Mouse (Mus musculus): ENCODE measurements around the gene Paics.
"Not testable (repeated sequence)": the region's sequence is repeated elsewhere in the genome, so short reads cannot be mapped to it uniquely, and the experiment has no call there.

Paics gene

DNA sequence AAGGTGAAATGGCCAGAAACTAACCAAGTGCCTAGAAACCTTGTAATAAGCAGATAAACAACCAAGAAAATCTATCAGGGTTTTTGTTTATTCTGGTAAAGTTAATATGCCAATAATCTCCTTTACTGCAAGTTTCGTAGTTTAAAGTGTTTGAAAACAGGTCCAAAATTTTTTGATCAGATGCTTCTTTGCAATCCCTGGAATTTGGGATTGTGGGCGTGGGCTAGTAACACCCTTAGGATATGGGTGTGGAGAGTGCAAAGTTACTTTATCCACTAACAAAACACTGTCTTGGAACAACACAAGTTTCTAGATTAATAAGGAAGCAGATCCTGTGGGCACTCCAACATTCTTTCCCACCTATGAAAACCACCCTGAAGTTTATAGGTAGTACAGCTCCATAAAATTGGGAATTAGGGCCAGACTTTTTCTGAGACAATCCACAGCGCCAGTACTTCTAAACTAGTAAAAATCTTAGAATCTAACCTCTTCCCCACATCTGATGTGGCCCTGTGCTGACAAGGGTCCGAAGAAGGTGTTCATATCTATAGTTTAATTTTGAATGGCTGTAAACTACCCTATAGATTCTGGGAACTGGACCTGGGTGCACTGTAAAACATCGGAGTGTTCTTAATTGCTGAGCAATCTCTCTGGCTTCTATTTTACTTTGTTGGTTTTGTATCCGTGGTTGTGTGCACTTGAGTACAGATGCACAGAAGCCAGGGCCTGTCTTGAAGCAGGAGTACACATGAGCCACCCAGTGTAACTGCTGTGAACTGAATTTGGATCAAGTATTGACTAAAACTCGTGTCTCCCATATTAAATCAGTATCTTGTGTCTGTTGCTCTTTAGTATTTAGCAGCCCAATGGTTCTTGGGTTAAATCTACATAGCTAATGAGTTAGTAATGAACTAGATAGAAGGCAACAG, 1.3 kb downstream of the Paics start:
- no peak for DNase-seq

DNA sequence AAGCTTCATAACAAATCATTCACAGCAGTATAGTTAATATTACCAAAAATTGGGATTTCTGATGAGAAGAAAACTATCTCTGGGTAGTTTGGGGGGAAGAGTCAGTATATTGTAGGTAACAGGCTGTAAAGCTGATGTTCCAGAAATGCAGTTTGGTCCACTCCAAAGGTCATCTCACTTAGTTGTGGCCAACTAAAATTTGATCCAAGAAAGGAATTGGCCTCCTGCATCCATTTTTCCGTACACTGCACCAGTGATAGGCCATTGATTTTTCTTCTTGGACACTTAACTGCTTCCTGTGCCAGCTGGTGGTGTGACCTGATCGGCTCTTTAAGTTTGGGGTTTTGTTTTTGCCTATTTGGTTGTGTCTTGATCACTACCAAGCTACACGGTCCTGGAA, 2.7 kb downstream of the Paics start:
- no peak for DNase-seq

DNA sequence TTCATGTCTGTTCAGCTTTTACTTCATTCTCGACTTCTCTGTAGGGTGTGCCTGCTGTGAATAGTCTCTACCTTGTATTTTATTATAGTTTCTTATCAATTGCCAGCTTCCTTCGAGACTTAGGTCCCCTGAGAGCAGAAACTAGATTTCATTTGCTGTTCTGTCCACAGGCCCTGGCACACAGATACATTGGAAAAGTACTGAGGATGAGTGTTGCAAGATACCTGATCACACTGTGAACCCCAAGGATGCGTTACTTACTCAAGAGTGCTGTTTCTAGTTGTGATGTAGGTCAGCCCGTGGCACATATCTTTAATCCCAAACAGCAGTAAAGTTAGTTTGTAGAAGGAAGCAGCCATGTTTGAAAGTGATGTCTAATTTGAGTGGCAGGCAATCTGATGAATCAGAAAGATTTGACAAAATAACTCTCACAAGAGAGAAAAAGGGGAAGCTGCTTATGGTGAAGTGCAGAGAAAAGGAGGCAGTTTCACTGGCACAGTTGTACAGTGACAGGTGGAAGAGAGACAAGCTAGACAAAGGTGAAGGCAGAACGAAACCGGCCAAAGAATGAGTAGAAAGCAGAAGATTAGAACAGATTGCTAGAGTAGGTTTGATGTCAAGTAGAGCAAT, 3.3 kb downstream of the Paics start:
- no peak for DNase-seq

DNA sequence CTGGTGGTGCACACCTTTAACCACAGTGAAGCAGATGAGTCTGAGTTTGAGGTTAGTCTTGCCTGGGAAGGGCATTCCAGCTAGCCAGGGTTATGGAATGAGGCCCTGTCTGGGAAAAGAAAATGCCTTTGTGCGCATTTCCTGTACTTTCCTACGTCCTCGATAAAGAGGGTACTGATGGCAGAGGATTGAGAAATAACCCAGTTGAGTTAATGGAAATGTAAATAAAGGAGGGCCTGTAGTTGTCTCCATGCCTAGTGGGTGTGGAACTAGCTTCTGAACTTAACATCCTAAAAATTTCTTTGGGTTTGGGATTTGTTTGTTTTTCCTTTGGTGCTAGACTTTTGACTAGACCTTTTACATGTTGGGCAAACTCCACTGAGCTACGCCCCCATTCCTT, 4.4 kb downstream of the Paics start:
- DNase-seq: no peak

DNA sequence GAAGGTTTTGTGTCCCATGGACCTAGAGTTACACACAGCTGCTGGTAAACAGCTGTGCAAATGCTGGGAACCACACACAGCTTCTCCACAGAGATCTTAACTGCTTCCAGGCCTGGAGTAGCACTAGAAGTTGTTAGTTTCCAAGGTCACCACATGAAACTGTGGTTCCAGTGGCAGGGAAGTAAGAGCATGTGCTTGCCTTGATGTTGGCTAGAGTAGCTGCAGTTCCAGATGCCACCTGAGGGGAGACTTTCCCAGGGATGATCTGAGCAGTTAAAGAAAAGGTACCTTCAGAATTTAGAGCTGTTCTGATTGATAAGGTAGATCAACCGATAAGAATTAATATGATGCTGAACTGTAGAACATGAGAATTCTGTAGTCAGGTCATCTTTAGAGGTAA, 6.8 kb downstream of the Paics start:
- peak; percentile 30 for DNase-seq

DNA sequence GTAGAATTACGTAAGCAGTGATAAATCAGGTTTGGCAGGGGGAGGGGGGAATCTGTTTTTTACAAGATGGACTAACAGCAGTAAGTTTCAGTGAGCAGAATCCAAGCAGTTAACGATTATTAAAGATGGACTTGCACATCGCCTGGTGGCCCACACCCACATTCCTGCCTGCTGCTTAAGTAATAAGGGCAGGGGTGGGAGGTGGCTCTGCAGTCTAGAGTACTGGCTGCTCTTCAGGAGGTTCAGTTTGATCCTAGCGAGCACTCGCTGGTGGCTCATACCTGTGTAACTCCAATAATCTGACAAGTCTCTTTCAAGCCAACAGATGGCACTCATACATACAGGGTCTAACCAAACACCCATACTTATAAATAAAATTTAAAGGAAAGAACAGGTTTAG, 8.5 kb downstream of the Paics start:
- DNase-seq: no peak

DNA sequence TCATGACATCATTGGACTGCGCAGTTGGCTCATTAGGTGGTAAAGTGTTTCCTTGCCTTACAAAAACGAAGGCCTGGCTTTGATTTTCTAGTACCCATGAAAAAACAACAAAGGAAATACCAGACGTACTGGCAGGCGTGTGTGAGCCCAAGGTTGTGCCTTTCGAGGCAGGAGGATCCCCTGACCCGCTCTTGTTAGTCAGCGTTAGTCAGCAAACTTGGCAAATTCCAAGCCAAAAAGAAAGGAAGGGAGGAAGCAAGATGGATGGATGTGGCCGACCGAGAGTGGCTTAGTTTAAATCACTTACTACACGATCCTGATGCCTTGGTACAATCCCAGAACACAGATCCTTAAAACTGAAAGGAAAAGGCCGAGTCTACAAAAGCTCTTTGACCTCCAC, 11.4 kb downstream of the Paics start:
- no peak for DNase-seq

DNA sequence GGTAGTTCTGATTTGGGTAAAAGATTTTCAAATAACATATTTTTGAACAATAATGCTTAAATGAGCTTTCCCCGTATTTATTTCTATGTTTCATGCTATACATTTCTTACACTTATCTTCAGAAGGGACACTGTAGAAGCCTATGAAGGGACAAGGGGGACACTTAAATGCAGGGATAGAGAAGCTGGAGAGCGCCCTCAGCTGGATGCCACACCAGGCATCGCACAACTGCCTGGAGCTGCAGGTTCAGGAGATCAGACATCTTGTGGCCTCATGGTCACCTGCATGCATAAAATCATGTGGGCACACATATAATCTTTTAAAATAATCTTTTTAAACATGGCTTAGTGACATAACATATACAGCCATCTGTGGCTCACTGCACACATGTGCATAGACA, 13.5 kb downstream of the Paics start:
- no peak for DNase-seq

DNA sequence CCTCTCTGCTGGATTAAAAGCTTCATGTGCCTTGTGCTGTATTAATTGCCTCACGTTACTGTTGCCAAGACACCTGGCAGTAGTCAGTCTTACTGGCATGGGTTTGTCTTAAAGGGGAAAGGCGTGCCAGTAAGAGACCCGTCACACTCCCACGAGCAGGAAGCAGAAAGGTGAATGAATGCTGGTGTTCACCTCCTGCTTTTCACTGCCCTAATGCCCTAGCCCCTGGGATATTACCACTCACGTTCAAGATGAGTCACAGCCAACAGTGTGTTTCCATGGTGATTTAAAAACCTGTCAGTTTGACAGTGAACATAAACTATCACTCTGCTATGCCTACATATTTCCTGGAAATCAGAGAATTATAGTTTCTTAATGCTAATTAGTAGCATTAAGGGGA, 18.1 kb downstream of the Paics start:
- no peak for DNase-seq

DNA sequence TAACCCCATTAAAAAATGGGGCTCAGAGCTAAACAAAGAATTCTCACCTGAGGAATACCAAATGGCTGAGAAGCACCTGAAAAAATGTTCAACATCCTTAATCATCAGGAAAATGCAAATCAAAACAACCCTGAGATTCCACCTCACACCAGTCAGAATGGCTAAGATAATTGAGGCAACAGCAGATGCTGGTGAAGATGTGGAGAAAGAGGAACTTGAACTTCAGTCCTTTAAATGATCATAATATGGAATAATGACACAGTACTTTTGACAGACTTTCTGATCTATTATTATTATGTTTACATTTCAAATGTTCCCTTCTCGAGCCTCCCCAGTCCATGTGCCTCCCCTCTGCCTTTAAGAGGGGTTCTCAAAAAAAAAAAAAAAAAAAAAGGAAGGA, 20.0 kb downstream of the Paics start:
- DNase-seq: not testable (repeated sequence)

DNA sequence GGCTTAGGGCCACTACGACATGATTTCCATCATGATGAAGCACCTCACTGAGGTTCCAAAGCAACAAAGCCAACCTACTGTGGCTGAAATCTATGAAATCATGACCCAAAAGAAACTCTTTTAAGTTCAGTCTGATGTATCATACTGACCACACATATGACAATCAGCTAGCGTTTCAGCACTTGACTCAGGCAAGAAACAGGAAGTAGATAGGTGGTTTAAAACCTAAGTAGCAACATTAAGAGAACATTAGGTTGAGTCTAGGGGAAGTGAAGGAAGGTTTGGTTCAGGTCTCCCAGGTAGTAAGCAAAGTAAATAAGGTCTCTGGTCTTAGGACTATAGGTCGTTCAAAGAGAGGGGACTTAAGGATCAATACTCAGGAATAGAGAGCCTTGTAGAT, 22.4 kb downstream of the Paics start:
- no peak for DNase-seq

DNA sequence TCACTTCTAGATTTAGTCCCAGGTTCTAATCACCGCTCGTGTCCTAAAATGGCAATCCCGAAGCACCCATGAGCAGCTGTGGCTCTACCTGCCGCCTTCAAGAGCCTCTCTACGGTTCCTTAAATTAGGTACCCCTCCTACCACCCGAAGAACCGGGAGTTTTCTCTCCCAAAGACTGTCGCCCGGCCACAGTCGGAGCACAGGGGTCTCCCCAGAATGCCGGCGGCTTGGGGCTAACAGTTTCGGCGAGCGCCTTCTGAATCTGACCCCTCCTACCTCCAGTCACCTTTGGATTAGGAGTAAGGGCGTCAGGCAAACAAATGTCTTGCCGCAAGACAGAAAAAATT, 23.1 kb downstream of the Paics start:
- no peak for DNase-seq

DNA sequence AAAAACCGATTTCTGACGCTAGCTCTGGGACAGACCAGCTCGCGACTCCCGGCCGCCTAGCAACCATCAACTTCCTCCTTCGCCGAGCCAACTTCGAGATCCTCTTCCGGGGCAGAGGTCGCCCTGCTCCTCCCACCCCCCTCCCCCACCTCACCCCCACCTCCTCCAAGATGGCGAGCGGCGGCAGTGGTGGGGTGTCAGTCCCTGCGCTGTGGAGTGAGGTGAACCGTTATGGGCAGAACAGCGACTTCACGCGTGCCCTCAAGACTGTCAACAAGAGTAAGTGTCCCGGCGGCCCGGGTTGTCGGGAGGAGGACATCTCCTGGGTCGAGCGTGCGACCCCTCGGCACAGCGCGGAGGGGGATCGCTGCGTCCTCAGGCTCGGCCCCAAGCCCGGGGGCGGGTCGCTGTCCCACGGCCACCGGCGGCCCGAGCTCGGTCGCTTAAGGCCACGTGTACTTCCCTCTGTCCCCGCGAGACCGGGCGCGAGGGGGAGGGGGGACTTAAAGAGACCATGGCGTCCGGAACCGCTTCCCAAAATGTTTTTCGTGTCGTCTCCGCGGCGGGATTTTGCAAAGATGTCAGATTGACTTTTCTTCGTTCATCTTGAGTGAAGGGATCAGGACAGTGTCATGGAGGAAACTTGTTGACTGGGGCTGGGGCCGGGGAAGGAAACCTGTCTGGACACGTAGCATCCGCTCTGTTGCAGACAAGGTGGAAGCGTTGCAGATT, 23.6 kb downstream of the Paics start, which contains the start of gene Srp72:
Srp72 (plus strand) TSS at position 130 of the 732 bp plus-strand sequence.
- peak; percentile 93 for DNase-seq

DNA sequence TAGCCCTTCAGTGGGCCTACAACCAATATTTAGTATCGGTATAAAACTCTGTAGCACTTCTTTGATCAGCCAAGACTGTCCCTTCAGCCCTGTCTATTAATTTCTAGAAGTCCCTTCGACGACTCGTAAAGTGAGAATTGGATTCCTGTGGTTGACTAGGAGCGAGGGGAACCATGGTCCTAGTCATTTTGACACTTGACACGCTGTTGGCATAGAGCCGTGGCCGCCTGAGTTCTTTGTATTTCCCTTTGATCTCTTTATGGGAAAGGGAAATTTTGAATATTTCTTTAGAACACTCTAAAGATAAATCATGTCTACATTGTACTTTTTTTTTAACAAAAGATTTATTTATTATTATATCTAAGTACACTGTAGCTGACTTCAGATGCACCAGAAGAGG, 24.6 kb downstream of the Paics start:
- no peak for DNase-seq

DNA sequence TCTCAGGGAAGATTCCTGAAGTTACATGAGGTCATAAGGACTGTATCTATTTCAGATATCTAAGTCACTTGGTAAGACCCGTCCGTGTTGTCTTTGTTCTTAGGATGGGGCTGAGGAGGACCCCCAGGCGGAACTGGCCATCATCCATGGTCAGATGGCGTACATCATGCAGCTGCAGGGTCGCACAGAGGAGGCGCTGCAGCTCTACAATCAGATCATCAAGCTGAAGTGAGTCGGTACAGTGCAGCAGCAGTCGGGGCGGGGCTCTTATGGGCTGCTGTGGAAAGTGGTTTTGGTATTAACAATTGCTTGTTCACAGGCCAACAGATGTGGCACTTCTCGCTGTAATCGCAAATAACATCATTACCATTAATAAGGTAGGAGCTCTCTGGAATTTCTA, 32.9 kb downstream of the Paics start:
- no peak for DNase-seq

DNA sequence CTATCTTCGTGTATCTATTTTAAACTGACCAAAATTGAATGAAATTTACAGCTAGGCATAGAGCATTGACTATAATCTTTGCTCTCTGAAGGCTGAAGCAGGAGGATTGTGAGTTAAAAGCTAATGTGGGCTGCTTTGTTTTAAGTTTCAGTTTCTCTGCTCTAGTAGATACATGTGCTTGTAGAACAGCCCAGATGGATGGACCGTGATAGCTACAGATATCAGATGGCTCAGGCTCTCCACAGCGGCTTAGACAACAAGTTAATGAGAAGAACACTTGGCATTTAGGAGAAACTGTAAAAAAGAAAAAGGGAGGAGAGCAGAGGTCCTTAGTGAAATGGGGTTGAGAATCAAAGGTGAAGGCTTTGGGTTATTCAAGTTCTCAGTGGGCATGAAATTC, 39.7 kb downstream of the Paics start:
- no peak for DNase-seq

DNA sequence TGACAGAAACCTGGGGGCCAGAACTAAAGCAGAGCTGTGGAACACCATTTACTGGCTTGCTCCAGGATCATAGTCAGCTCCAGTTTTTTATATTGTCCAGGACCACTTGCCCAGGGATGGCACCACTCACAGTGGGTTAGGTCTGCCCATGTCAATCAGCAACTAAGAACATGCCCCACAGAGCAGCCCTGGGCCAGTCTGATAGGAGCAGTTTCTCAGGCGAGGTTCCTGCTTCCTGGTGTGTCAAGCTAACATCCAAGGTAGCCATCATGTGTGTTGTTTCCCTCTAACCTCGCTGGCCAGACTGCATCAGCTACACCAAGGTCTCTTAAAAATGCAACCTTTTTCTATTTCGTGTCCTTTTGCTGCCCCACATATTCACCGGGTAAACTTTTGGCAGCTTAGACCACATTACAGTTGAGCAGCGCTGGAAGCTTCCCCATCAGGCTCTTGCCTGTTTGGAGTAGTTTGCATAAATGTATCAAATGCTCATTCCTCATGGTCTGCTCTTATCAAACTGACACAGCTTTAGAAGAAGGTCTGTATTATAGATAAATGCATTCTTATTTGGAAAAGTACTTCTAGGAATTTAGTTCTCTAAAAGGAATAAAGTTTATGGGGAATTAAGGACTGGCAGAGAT, 42.2 kb downstream of the Paics start:
- DNase-seq: no peak

DNA sequence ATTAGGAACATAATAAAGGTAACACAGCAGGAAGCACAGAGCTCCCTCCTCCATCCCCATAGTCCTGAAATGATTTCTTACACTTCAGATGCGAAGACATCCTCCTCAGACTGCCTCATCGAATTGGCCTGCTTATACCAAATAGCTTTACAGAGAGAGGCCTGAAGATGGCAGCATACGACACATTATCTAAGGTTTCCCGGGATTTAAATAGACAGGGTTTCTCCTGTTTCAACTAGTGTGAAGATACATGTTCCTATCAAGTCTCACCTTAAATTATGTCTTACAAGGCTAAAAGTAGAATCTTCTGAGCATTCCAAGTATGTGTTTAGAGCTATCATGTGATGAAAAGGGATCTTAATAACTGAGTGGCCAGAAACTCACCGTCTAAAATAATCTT, 47.3 kb downstream of the Paics start:
- no peak for DNase-seq

DNA sequence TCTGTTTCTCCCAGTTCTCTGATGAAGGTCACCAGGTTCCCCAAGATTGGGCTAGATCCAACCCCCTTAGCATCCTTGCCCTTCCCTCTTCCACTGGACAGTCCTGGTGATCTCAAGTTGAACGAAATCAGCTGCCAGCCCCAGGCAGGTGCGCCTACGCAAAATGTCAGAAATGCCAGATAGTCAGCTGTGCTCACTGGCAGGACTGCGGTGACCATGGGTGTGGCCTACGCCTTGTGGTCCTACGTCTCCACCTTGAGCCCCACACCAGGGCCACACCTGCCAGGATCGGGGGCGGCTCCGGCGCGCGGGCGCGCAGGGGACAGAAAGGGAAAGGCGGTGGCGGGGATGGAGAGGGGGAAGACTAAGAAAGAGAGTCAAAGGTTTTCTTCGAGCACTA, 50.1 kb downstream of the Paics start:
- DNase-seq: no peak

DNA sequence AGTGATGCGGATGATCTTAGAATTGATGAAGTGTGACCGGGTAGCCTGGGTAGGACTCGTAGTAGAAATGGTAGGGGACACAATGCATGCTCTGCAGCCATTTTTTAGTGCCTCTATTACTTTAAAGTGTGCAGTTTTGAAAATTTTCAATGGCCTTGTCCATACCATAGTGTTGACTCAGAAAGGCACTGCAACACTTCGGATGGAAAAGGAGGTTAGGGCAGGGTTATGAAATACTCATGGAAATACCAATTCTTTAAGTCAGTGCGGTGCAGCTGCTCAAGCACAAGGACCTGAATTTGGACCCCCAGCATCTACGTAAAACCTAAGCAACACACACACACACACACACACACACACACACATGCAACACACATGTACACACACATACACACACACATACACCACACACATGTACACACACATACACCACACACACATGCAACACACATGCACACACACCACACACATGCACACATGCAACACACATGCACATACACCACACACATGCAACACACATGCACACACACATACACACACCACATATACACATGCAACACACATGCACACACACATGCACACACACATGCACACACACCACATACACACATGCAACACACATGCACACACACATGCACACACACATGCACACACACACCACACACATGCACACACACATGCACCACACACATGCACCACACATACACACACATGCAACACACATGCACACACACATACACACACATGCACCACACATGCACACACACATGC, 53.1 kb downstream of the Paics start, which contains the start of gene Arl9:
Arl9 (plus strand) TSS at position 5 of the 771 bp plus-strand sequence.
- no peak for DNase-seq

DNA sequence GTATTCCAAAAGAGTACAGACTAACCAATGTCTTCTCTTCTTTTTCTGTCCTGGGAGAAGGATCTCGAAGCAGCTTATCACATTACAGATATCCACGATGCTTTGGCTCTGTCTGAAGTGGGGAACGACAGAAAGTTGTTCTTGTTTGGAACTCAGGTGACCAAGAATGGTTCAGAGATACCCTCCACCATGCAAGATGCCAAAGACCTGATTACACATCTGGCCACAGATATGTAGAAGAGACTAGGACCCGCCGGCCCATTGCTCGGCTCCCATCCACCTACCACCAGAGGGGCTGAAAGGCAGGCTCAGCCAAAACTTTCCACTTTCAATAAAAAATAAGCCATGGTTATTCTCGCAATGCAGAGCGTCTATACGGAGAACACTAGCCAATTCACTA, 59.2 kb downstream of the Paics start:
- DNase-seq: no peak

DNA sequence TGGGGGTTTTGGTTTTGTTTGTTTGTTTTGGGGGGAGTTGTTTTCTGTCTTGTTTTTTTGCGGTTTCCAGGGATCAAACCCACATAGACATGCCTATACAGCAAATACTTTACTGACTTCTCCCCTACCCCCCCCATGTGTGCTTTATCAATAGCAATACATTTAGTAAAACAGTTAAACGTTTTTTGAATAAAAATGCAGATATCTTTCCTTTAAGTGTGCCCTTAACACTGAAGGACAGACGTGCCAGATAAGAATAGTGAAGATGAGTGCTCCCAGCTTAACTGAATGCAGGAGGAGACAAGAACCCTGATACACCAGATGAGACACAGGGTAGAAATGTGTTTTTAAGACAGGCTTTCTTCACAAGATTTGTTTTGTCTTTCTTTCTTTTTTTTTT, 60.0 kb downstream of the Paics start:
- no peak for DNase-seq

DNA sequence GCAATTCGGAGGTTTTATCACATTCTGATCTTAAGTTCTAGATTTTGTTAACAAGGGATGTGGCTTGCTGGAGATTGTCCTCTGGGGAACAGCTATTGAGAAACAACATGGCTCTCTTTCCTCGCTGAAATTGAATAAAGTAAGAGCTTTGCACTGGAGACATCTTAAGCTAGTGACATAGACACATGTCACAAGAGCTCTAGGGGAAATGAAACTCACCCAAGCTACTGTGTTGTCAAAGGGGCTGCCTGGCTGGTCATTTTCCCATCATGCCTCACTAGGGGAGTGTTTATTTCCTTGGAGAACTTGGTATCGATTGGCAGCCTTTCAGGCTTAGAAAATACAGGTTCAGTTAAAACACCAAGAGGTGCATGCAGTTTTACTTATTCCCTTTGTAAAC, 62.1 kb downstream of the Paics start:
- DNase-seq: no peak

Measured in thymus, postnatal 4 days (tissue).